Mouse (Mus musculus) intestine, embryonic 14.5 days (tissue): ENCODE results near the gene Vhl. TPM values are rescaled to one million over a fixed set of nuclear protein-coding genes. Genes with fewer than 3 reads are reported as not detected.
A peak's percentile ranks its signal among the peaks of the same experiment; 100 is the strongest.

ENCODE experiments used
- ATAC-seq: fragments of 200-750 bp; cut with Nextera tagmentation; replicated peaks from 2 replicates; pipeline ENCODE4 v1.8.0; 2017; ENCODE audit warnings: low read depth, moderate number of reproducible peaks, moderate TSS enrichment, moderate library complexity; ENCODE audit not compliant: low FRiP score, low TSS enrichment
- DNase-seq: peaks from one replicate; pipeline ENCODE4 v3.0.0-alpha.2; 2018; ENCODE audit warnings: low spot score
- H3K27ac ChIP-seq: fragments of 300-500 bp; sonication (generic); 2 replicates; pipeline ENCODE4 v1.5.1; 2014; ENCODE audit warnings: low read depth, mild to moderate bottlenecking, control low read depth
- H3K27me3 ChIP-seq: fragments of 300-500 bp; sonication (generic); replicated peaks from 2 replicates; pipeline ENCODE4 v1.6.1; 2014; ENCODE audit warnings: low read length, control low read depth; ENCODE audit not compliant: control insufficient read depth, insufficient read depth
- H3K36me3 ChIP-seq: fragments of 300-500 bp; sonication (generic); 2 replicates; pipeline ENCODE4 v1.6.1; 2014; ENCODE audit warnings: low read length, control low read depth; ENCODE audit not compliant: control insufficient read depth, insufficient read depth
- H3K4me1 ChIP-seq: fragments of 300-500 bp; sonication (generic); replicated peaks from 2 replicates; pipeline ENCODE4 v1.6.1; 2014; ENCODE audit warnings: low read length, control low read depth, mixed read lengths; ENCODE audit not compliant: control insufficient read depth, insufficient read depth
- H3K4me2 ChIP-seq: fragments of 300-500 bp; sonication (generic); 2 replicates; pipeline ENCODE4 v1.6.1; 2014; ENCODE audit warnings: low read length
- H3K4me3 ChIP-seq: fragments of 300-500 bp; sonication (generic); 2 replicates; pipeline ENCODE4 v1.5.1; 2014; ENCODE audit warnings: low read depth, low read length, control low read depth, mixed read lengths
- H3K9ac ChIP-seq: fragments of 300-500 bp; sonication (generic); 2 replicates; pipeline ENCODE4 v1.6.1; 2014; ENCODE audit warnings: mild to moderate bottlenecking, low read length
- H3K9me3 ChIP-seq: fragments of 300-500 bp; sonication (generic); 2 replicates; pipeline ENCODE4 v1.6.1; 2016; ENCODE audit warnings: low read length, control low read depth; ENCODE audit not compliant: control insufficient read depth
- WGBS: fragments of 180-500 bp; shearing (Covaris S2); extraction: QIAGEN DNeasy Blood & Tissue Kit; methylation state at CpG from one replicate; pipeline ENCODE4 v1.1.7; 2014; 5-methylcytosine and 5-hydroxymethylcytosine counted together
- polyA plus RNA-seq: library from polyadenylated mRNA; unstranded; fragments of >200 nt; fragmentation: Nextera tagmentation; extraction: Ambion mirVana; gene quantifications from 2 replicates; pipeline ENCODE4 v1.2.1, GENCODE M21; 2014

Vhl gene
- polyA plus RNA-seq, 1 experiment from 2014 or later, result 41.6 TPM

- Histone ChIP-seq H3K36me3 (no peaks in the 10 kb centered on the region), H3K9ac (no peak overlapping the region), H3K4me2 (no peak overlapping the region), H3K9me3 (no peaks in the 10 kb centered on the region), H3K4me3 (no peak overlapping the region), H3K27me3 (no peaks in the 10 kb centered on the region), H3K27ac (no peak overlapping the region), H3K4me1 (no peaks in the 10 kb centered on the region)
- ATAC-seq, result 0 out of 2 replicates have a peak, but pooled peaks have one; percentile 51
- no peak for DNase-seq
- WGBS, result 60% methylated on average over 3 of the region's 3 CpGs
These were observed 27.9 kb downstream of the Vhl start for GRCm38 (mm10) chr6:113651626-113652025.

- no peaks in the 10 kb centered on the region for H3K27me3 ChIP-seq
- H3K9me3 ChIP-seq, result no peaks in the 10 kb centered on the region
- H3K4me2 ChIP-seq, result no peak overlapping the region
- DNase-seq, result no peak
- no peaks in the 10 kb centered on the region for H3K36me3 ChIP-seq
- H3K27ac ChIP-seq, result no peak overlapping the region
- WGBS, result 93% methylated on average over 7 of the region's 7 CpGs
- no peak overlapping the region for H3K9ac ChIP-seq
- H3K4me1 ChIP-seq, result no peaks in the 10 kb centered on the region
- ATAC-seq, result no peak
- H3K4me3 ChIP-seq, result no peak overlapping the region
These were observed 29.8 kb downstream of the Vhl start for GRCm38 (mm10) chr6:113653551-113653950.

- H3K27me3 ChIP-seq, result no peaks in the 10 kb centered on the region
- no peak overlapping the region for H3K9ac ChIP-seq
- no peaks in the 10 kb centered on the region for H3K36me3 ChIP-seq
- no peaks in the 10 kb centered on the region for H3K4me1 ChIP-seq
- DNase-seq (no peak), ATAC-seq (no peak)
- H3K27ac ChIP-seq, result no peak overlapping the region
- no peak overlapping the region for H3K4me2 ChIP-seq
- no peaks in the 10 kb centered on the region for H3K9me3 ChIP-seq
- H3K4me3 ChIP-seq, result no peak overlapping the region
- WGBS, result 84% methylated on average over 8 of the region's 8 CpGs
These were observed 30.3 kb downstream of the Vhl start for GRCm38 (mm10) chr6:113654102-113654501.

GRCm38 (mm10) chr6:113654753-113655397 is 31.1 kb downstream of the Vhl start:
- no peak for ATAC-seq
- H3K27ac ChIP-seq, result no peak overlapping the region
- H3K9me3 ChIP-seq, result no peaks in the 10 kb centered on the region
- no peaks in the 10 kb centered on the region for H3K4me1 ChIP-seq
- H3K9ac ChIP-seq, result no peak overlapping the region
- no peak overlapping the region for H3K4me2 ChIP-seq
- WGBS, result 56% methylated on average over 16 of the region's 16 CpGs
- H3K4me3 ChIP-seq, result no peak overlapping the region
- H3K36me3 ChIP-seq, result no peaks in the 10 kb centered on the region
- no peaks in the 10 kb centered on the region for H3K27me3 ChIP-seq
- DNase-seq, result no peak

GRCm38 (mm10) chr6:113655475-113655874 is 31.7 kb downstream of the Vhl start:
- no peak for DNase-seq
- H3K9me3 ChIP-seq, result no peaks in the 10 kb centered on the region
- no peak overlapping the region for H3K4me3 ChIP-seq
- no peak overlapping the region for H3K9ac ChIP-seq
- H3K4me2 ChIP-seq, result no peak overlapping the region
- no peaks in the 10 kb centered on the region for H3K36me3 ChIP-seq
- no peaks in the 10 kb centered on the region for H3K27me3 ChIP-seq
- ATAC-seq, result no peak
- H3K4me1 ChIP-seq, result 0 out of 2 replicates have a peak, but pooled peaks cover 3% of the 10 kb centered on the region
- H3K27ac ChIP-seq, result no peak overlapping the region
- WGBS, result 93% methylated on average over 3 of the region's 3 CpGs

GRCm38 (mm10) chr6:113656847-113657246 is 33.1 kb downstream of the Vhl start:
- no peak overlapping the region for H3K9ac ChIP-seq
- peaks cover 3% of the 10 kb centered on the region; the same call in 1 of the 2 replicates for H3K4me1 ChIP-seq
- no peak overlapping the region for H3K4me2 ChIP-seq
- no peak overlapping the region for H3K4me3 ChIP-seq
- no peaks in the 10 kb centered on the region for H3K9me3 ChIP-seq
- ATAC-seq (no peak), DNase-seq (no peak)
- no peaks in the 10 kb centered on the region for H3K27me3 ChIP-seq
- H3K36me3 ChIP-seq, result no peaks in the 10 kb centered on the region
- no peak overlapping the region for H3K27ac ChIP-seq
- 79% methylated on average over 6 of the region's 6 CpGs for WGBS

GRCm38 (mm10) chr6:113658226-113658625 is 34.5 kb downstream of the Vhl start:
- ATAC-seq (no peak), DNase-seq (no peak)
- Histone ChIP-seq H3K36me3 (no peaks in the 10 kb centered on the region), H3K9ac (no peak overlapping the region), H3K27ac (no peak overlapping the region), H3K4me1 (peaks cover 3% of the 10 kb centered on the region; the same call in 1 of the 2 replicates), H3K4me2 (no peak overlapping the region), H3K27me3 (no peaks in the 10 kb centered on the region), H3K4me3 (no peak overlapping the region), H3K9me3 (no peaks in the 10 kb centered on the region)
- 52% methylated on average over 3 of the region's 3 CpGs for WGBS

GRCm38 (mm10) chr6:113659648-113660491 is 36.1 kb downstream of the Vhl start:
- H3K4me1 ChIP-seq, result peaks cover 3% of the 10 kb centered on the region; the same call in 1 of the 2 replicates
- H3K36me3 ChIP-seq, result no peaks in the 10 kb centered on the region
- no peaks in the 10 kb centered on the region for H3K27me3 ChIP-seq
- ATAC-seq (no peak), DNase-seq (no peak)
- no peak overlapping the region for H3K4me3 ChIP-seq
- no peaks in the 10 kb centered on the region for H3K9me3 ChIP-seq
- WGBS, result 71% methylated on average over 8 of the region's 8 CpGs
- H3K9ac ChIP-seq, result no peak overlapping the region
- H3K4me2 ChIP-seq, result no peak overlapping the region
- H3K27ac ChIP-seq, result no peak overlapping the region
